Mouse (Mus musculus) left cerebral cortex, adult 18-20 months (tissue): Measurements from ENCODE around the gene Patl1. TPM values are rescaled to one million over a fixed set of nuclear protein-coding genes. Genes with fewer than 3 reads are reported as not detected.
"Not testable (repeated sequence)": the region's sequence is repeated elsewhere in the genome, so short reads cannot be mapped to it uniquely, and the experiment has no call there.

ENCODE experiments used
- DNase-seq, 2 experiments: peaks; one replicate each; pipeline ENCODE4 v3.0.0; 2021 to 2022; ENCODE audit warnings: low spot score in 2 of 2, mixed read lengths in 1 of 2
- microRNA-seq, 2 experiments: library from miRNA; unstranded; fragments of <30 nt; microRNA quantifications; one replicate each; pipeline ENCODE4 v1.2.0; 2021
- total RNA-seq, 2 experiments: library from RNA; stranded (reverse); gene quantifications; 2 replicates each; pipeline ENCODE4 v1.2.3; 2021

Gene Patl1
- total RNA-seq, 2 experiments from 2014 or later, result 20.4 to 22.4 TPM

- peak; percentile 99 for DNase-seq
Observed at GRCm38 (mm10) chr19:11965023-11965942, 53.1 kb downstream of the Patl1 start, which contains the start of gene Osbp. TSS of gene Osbp (plus strand) at chr19:11965941.

DNA sequence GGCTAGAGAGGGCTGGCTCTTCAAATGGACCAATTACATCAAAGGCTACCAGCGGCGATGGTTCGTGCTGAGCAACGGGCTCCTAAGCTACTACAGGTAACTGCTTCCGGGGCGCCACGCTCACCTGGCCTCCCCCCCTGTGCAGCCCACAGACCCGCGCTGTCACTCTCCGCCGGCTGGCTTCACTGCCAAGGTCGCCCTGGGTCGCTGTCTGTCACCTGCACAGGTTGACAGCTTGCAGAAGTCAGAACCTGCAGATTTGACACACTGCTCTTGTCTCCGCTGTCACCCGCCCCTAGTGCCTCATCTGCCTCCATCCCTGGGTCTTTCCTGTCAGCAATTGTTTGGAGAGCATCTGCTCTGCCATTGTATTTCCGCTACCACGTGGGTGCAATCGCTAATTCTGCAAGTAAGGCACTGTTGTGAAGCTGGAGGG is 54.0 kb downstream of the Patl1 start:
- DNase-seq, result peak; percentile 14 to 42

- DNase-seq, result no peak
Observed at GRCm38 (mm10) chr19:11969155-11970050, 57.2 kb downstream of the Patl1 start.

GRCm38 (mm10) chr19:11973511-11974222 is 61.5 kb downstream of the Patl1 start:
- DNase-seq, result no peak

- DNase-seq, result no peak
Observed at GRCm38 (mm10) chr19:11974223-11974540, 62.0 kb downstream of the Patl1 start.

- no peak for DNase-seq
Observed at GRCm38 (mm10) chr19:11975683-11976082, 63.5 kb downstream of the Patl1 start.

DNA sequence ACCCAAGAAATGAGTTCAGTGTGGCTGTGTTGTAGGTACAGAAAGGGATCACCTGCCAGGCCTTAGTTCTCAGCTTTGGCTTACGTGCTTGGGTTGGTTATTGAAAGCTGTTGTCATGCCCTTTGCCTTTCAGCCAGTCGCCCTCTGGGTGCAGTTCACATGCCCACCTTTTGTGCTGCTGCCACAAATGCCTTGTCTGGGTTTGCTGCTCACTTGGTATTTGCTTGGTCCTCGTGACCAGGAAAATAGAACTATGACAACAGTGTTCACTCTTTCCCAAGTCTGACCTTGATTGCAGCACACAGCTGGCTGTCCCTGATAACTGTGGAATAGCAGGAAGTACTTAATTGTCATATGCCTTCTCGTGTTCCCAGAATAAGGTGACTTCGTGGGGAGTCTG is 65.2 kb downstream of the Patl1 start:
- no peak for DNase-seq

- DNase-seq, result no peak
Observed at GRCm38 (mm10) chr19:11980471-11980870, 68.3 kb downstream of the Patl1 start.

DNA sequence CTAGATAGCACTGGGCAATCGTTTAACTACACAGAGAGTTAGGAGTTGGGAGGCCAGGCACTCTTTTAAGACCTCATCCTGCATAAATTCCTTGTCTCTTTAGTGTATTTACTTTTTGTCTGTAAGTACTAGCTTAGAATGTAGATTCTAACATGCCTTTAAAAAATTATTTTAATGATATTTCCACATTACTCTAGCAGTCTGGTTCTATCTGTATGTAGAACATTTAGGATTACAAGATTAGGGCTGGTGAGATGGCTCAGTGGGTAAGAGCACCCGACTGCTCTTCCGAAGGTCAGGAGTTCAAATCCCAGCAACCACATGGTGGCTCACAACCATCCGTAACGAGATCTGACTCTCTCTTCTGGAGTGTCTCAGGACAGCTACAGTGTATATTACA is 72.4 kb downstream of the Patl1 start:
- DNase-seq, result not testable (repeated sequence)

DNA sequence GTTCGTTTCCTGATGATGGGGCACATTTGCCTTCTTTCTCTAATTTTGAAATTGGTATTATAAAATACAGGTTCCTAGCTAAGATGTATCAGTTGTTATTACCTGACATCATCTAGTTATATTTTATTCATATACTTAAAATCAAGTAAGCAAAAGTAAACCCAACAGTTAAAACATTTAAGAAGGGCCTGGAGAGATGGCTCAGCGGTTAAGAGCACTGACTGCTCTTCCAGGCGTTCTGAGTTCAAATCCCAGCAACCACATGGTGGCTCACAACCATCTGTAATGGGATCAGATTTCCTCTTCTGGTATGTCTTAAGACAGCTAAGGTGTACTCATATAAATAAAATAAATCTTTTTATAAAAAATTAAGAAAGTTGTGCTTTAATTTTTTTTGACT is 75.6 kb downstream of the Patl1 start:
- no peak for DNase-seq

GRCm38 (mm10) chr19:11989334-11989733 is 77.1 kb downstream of the Patl1 start:
- no peak for DNase-seq

DNA sequence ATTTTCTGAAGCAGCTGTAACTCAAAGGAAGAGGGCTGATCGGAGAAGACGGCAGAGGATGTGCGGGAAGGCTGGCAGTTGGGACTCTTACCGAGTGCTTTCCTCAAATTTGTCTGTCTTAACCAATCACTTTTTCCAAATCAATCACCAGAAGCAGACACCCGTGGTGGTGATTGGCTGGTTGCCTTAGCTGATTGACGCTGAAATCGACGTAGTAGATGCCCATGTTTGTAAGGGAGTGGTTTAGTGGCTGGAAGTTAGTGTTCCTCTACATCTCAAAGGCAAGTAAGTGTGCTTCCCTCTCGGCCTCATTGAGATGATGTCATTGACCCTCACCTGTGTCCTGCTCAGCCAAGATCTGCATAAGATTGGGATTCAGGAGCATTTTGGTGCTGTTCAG is 79.8 kb downstream of the Patl1 start:
- DNase-seq, result no peak

GRCm38 (mm10) chr19:11992441-11993029 is 80.3 kb downstream of the Patl1 start:
- DNase-seq, result no peak

Small RNA genes within 50 kb of the gene (microRNA-seq; reads per million reads assigned to microRNA genes)
- gene Mir6994, result 4.0 to 7.4 reads per million in 2 experiments

Other genes with a start within 250 kb of the Patl1 start
- not detected for gene Oosp1, start 221.2 kb upstream of the Patl1 start, total RNA-seq
- gene Oosp3, start 215.3 kb upstream of the Patl1 start, total RNA-seq, result not detected
- gene Gif, start 164.8 kb upstream of the Patl1 start, total RNA-seq, result not detected
- 10 to 100 TPM; 39.3 to 43.3 TPM for gene Mrpl16, start 142.0 kb upstream of the Patl1 start, total RNA-seq
- gene Stx3, start 93.0 kb upstream of the Patl1 start, total RNA-seq, result 10 to 100 TPM; 29.5 to 30.8 TPM
- gene Olfr1417, start 73.2 kb upstream of the Patl1 start, total RNA-seq, result not detected
- not detected for gene Olfr1418, start 51.3 kb upstream of the Patl1 start, total RNA-seq
- gene Olfr1419, start 37.3 kb upstream of the Patl1 start, total RNA-seq, result not detected
- gene Olfr1420, start 25.8 kb upstream of the Patl1 start, total RNA-seq, result not detected
- 10 to 100 TPM; 55.9 to 58.2 TPM for gene Osbp, start 53.5 kb downstream of the Patl1 start, total RNA-seq
- not detected for gene Olfr1423, start 128.9 kb downstream of the Patl1 start, total RNA-seq
- not detected for gene Olfr1424, start 150.3 kb downstream of the Patl1 start, total RNA-seq
- not detected for gene Olfr1425, start 165.3 kb downstream of the Patl1 start, total RNA-seq
- gene Olfr1426, start 179.6 kb downstream of the Patl1 start, total RNA-seq, result not detected
- gene Olfr1427, start 190.9 kb downstream of the Patl1 start, total RNA-seq, result not detected
- not detected for gene Olfr1428, start 203.5 kb downstream of the Patl1 start, total RNA-seq
- not detected for gene Olfr76, start 210.8 kb downstream of the Patl1 start, total RNA-seq